Mouse (Mus musculus): Measurements from ENCODE around the gene Plxnc1. TPM values are rescaled to one million over a fixed set of nuclear protein-coding genes. Genes with fewer than 3 reads are reported as not detected.
A peak's percentile ranks its signal among the peaks of the same experiment; 100 is the strongest.

Plxnc1 gene
- polyA plus RNA-seq, 1 experiment from 2014 or later, result 2.2 TPM

DNA sequence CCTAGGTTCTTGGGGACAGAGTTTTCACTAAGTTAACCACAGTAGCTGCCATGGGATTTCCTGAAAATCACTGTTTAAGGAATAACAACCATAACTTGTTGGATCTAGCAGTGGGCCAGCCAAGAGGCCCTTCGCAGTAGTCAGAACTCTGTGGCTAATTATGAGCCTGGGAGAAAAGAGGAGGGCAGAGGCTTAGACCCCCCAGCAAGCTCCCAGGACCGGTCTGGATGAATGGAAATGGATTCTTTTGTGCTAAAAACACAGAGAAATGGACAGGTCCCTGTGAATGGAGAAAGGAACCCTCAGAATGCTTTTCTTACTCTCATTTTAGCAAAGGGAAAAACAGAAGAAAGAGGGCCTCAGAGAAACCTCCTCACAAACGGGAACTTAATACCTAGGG is 18.3 kb downstream of the Plxnc1 start:
- H3K4me1 ChIP-seq, result peaks cover 42% of the 10 kb centered on the region
- no peak overlapping the region for H3K4me3 ChIP-seq
- H3K27ac ChIP-seq (replicated peaks), result peak overlapping the region; percentile 70
- 20% methylated on average over 3 of the region's 3 CpGs for WGBS
- DNase-seq (ENCODE audit: low spot score), result no peak
- peaks cover 11% of the 10 kb centered on the region for H3K36me3 ChIP-seq
- no peaks in the 10 kb centered on the region for H3K27me3 ChIP-seq (ENCODE audit: low read depth, poor library complexity, severe bottlenecking)
- no peaks in the 10 kb centered on the region for H3K9me3 ChIP-seq (replicated peaks)

DNA sequence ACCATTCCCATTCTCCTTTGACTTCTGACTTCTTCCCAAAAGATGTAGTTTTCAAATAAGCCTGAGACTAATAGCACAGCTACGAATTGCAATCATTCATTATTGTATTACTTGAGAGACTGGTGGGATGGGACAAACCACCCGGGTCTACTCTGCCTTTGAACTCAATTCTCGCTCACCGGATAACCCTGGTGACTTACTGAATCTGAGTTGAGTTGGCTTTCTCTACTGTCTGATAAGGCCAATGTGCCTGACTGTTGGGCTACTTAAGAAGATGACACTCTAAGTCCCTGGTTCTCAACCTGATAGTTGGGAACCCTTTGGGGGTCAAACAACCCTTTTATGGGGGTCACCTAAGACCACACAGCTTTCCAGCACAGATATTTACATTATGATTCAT is 19.8 kb downstream of the Plxnc1 start:
- peaks cover 25% of the 10 kb centered on the region for H3K36me3 ChIP-seq
- peaks cover 42% of the 10 kb centered on the region for H3K4me1 ChIP-seq
- 95% methylated on average over 4 of the region's 4 CpGs for WGBS
- H3K27ac ChIP-seq (replicated peaks), result no peak overlapping the region
- H3K9me3 ChIP-seq (replicated peaks), result no peaks in the 10 kb centered on the region
- no peak for DNase-seq (ENCODE audit: low spot score)
- H3K4me3 ChIP-seq, result no peak overlapping the region
- no peaks in the 10 kb centered on the region for H3K27me3 ChIP-seq (ENCODE audit: low read depth, poor library complexity, severe bottlenecking)

DNA sequence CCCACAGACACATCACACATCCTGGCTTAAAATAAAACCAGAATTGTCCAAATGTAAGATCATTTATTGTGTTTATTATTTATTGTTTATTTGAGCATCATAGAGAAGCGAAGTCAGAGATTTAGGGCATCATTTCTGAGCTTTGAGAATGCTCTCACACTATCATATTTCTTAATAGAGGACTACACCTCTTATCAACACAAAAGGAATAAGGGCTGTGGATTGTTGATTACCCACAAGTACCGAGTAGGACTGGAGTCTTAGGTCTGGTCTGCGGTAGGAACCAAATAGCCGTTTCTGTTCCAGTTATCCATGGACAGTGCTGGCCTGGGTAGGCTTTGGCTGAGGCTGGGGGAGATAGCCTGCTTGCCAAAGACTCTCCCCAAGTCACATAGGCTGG is 20.2 kb downstream of the Plxnc1 start:
- no peak overlapping the region for H3K27ac ChIP-seq (replicated peaks)
- H3K36me3 ChIP-seq, result peaks cover 26% of the 10 kb centered on the region
- H3K9me3 ChIP-seq (replicated peaks), result no peaks in the 10 kb centered on the region
- WGBS, result 83% methylated on average over 4 of the region's 4 CpGs
- H3K27me3 ChIP-seq (ENCODE audit: low read depth, poor library complexity, severe bottlenecking), result no peaks in the 10 kb centered on the region
- no peak for DNase-seq (ENCODE audit: low spot score)
- H3K4me3 ChIP-seq, result no peak overlapping the region
- peaks cover 42% of the 10 kb centered on the region for H3K4me1 ChIP-seq

DNA sequence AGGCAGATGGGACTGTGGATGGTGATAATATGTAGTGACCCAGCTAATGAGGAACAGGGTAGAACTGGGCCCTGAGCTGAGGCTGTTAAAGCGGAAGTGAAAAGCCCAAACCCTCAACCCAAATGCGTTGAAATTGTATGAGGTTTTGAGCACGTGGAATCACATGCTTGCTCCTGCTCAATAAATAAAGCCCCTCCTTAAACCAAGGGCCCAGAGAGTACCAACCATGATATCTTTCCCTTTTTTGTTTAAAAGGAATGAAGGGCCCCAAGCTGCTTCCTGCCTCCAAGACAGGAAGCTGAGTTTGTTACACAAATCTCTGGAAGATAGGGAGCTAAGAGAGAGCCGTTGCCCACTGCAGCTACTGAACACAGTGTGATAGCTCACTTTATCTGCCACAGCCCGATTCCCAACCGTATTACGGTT is 21.3 kb downstream of the Plxnc1 start:
- WGBS, result 82% methylated on average over 7 of the region's 7 CpGs
- Histone ChIP-seq H3K4me1 (peaks cover 43% of the 10 kb centered on the region), H3K4me3 (no peak overlapping the region), H3K27ac (replicated peaks) (no peak overlapping the region), H3K9me3 (replicated peaks) (no peaks in the 10 kb centered on the region), H3K27me3 (ENCODE audit: low read depth, poor library complexity, severe bottlenecking) (no peaks in the 10 kb centered on the region), H3K36me3 (peaks cover 26% of the 10 kb centered on the region)
- no peak for DNase-seq (ENCODE audit: low spot score)

DNA sequence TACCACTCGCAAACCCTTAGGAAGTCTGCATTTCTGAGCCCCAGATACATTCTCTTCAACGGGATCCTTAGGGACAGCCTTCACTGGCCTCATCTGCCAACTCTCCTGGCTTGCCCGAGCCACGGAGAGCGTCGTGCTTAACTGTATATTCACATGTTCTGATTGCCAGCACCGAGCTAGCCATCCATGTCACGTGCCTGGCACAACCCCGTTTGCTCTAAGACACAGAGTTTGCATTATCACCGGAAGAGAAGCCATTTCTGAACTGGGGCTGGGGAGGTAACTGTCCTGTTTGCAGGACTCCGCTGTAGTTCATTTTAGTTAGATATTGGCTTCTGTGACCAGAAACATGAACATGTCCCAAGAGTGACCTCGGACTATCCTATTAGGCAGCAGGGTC is 21.8 kb downstream of the Plxnc1 start:
- Histone ChIP-seq H3K9me3 (replicated peaks) (no peaks in the 10 kb centered on the region), H3K4me3 (no peak overlapping the region), H3K27me3 (ENCODE audit: low read depth, poor library complexity, severe bottlenecking) (no peaks in the 10 kb centered on the region), H3K4me1 (peaks cover 48% of the 10 kb centered on the region), H3K36me3 (peaks cover 26% of the 10 kb centered on the region), H3K27ac (replicated peaks) (no peak overlapping the region)
- no peak for DNase-seq (ENCODE audit: low spot score)
- 93% methylated on average over 12 of the region's 12 CpGs for WGBS

DNA sequence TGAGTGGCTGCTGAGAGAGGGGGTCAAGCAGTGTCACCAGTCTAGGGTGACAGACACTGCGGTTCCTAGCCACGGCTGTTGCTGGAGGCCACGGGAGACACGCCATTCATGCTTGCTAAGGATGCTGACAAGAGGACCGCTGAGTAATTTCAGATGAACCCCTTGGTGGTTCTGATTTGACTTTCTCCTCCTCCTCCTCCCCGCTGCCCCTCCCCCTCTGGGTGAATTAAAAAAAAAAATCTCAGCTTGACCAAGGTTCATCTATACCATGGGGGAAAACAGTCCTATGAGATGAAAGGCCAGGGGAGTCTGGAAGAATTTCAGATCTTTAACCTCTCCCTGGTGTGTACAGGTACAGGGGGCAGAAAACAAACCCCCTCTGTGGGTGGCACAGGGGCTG is 22.9 kb downstream of the Plxnc1 start:
- no peaks in the 10 kb centered on the region for H3K9me3 ChIP-seq (replicated peaks)
- H3K4me1 ChIP-seq, result peaks cover 41% of the 10 kb centered on the region
- DNase-seq (ENCODE audit: low spot score), result no peak
- 81% methylated on average over 6 of the region's 6 CpGs for WGBS
- H3K36me3 ChIP-seq, result peaks cover 26% of the 10 kb centered on the region
- no peak overlapping the region for H3K4me3 ChIP-seq
- H3K27me3 ChIP-seq (ENCODE audit: low read depth, poor library complexity, severe bottlenecking), result no peaks in the 10 kb centered on the region
- no peak overlapping the region for H3K27ac ChIP-seq (replicated peaks)

DNA sequence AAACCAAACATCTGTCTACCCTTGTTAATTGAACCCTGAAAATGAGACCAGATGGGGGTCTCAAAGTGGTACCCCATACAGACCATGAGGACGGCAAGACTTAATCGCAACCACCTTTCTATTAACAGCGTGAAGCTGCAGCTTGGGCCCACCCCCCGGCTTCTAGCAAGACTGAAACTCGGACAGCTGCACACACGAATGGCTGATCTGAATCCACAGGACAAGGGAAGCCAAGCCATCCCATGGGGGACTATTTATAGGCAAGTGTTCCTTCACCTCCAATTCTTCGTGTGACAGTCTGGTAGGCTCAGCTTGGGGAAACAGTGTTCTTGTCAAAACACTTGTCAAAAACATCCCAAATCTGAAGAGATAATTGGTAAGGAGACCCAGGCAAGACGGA is 24.1 kb downstream of the Plxnc1 start:
- DNase-seq (ENCODE audit: low spot score), result no peak
- Histone ChIP-seq H3K27me3 (ENCODE audit: low read depth, poor library complexity, severe bottlenecking) (no peaks in the 10 kb centered on the region), H3K4me3 (no peak overlapping the region), H3K27ac (replicated peaks) (no peak overlapping the region), H3K36me3 (peaks cover 26% of the 10 kb centered on the region), H3K4me1 (peaks cover 30% of the 10 kb centered on the region), H3K9me3 (replicated peaks) (no peaks in the 10 kb centered on the region)
- WGBS, result 88% methylated on average over 8 of the region's 8 CpGs

DNA sequence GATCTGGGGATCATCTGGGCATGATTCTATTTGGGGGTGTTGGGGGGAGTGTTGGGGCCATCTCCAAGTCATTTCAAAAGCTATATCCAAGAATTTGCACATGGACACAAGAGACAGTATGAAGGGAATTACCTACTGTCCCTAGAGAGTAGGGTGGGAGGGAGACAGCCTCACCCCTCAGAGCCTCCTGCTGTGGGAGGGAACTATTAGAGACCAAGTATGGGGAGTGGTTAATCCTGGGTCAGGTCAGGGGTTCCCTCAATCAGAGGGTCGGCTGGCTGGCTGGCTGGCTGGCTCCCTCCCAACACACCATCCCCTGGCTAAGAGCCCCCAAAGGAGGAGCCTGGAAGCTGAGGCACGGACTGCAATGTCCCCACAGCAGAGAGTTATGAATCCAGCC is 24.7 kb downstream of the Plxnc1 start:
- no peak overlapping the region for H3K4me3 ChIP-seq
- no peak overlapping the region for H3K27ac ChIP-seq (replicated peaks)
- no peaks in the 10 kb centered on the region for H3K27me3 ChIP-seq (ENCODE audit: low read depth, poor library complexity, severe bottlenecking)
- H3K4me1 ChIP-seq, result peaks cover 30% of the 10 kb centered on the region
- no peaks in the 10 kb centered on the region for H3K9me3 ChIP-seq (replicated peaks)
- WGBS, result 74% methylated on average over 2 of the region's 2 CpGs
- peaks cover 26% of the 10 kb centered on the region for H3K36me3 ChIP-seq
- DNase-seq (ENCODE audit: low spot score), result no peak

DNA sequence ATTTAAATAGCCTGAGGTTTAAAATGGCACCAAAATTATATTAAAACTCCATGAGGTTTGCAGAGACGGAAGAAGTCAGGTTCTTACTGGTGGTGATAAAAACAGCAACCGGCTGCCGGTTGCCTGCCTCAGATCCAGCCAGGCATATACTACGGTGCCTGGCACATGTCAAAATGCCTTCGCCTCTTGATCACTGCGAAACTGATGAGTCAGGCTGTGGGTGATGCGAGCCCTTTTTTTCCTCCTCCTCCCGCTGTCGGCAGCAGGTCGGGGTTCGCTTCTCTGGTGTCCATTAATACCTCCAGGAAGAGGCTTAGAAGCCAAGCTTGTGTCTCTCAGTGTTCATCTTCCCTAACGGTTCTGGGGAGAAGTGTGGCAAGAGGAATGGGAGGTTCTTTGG is 25.1 kb downstream of the Plxnc1 start:
- Histone ChIP-seq H3K4me3 (no peak overlapping the region), H3K36me3 (peaks cover 26% of the 10 kb centered on the region), H3K4me1 (peaks cover 30% of the 10 kb centered on the region), H3K27ac (replicated peaks) (no peak overlapping the region), H3K9me3 (replicated peaks) (no peaks in the 10 kb centered on the region), H3K27me3 (ENCODE audit: low read depth, poor library complexity, severe bottlenecking) (no peaks in the 10 kb centered on the region)
- no peak for DNase-seq (ENCODE audit: low spot score)
- 86% methylated on average over 12 of the region's 12 CpGs for WGBS

DNA sequence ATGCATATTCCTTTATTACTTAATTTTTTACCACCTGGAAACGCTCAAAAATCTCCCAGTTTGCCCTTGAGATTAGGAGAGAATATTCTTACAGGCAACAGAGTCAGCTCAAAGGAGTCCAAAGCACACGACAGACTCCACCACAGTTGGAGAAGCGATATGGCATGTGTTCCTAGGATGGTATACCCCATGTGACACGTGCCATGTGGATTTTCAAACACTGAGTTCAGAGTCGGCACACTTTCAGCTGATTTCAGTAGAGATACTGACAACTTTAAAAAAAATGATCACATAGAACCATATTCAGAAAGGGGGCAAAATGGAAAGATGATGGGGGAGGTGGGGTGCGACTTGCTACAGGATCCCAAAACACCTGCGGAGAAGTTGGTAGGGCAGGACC is 26.0 kb downstream of the Plxnc1 start:
- Histone ChIP-seq H3K27me3 (ENCODE audit: low read depth, poor library complexity, severe bottlenecking) (no peaks in the 10 kb centered on the region), H3K4me1 (peaks cover 25% of the 10 kb centered on the region), H3K4me3 (no peak overlapping the region), H3K36me3 (peaks cover 26% of the 10 kb centered on the region), H3K9me3 (replicated peaks) (no peaks in the 10 kb centered on the region), H3K27ac (replicated peaks) (no peak overlapping the region)
- 84% methylated on average over 7 of the region's 7 CpGs for WGBS
- no peak for DNase-seq (ENCODE audit: low spot score)

DNA sequence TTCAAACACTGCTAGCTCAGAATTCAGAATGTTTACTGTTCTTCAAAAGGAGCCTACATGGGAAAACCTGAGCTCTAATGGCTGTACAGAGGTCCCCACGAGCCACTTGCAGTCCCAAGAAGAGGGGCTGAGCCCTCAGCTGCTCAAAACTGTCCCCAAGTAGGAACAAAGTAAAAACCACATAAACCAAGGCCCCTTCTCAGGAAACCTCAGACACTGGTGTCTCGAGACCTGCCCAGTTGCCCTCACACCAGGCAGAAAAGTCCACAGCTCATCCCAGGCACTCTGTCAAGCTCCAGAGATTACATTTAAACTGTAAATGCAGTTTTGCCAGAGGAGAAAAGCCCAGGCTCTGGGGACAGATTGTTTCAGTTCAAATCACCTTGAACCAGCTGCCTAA is 26.6 kb downstream of the Plxnc1 start:
- WGBS, result 68% methylated on average over 2 of the region's 2 CpGs
- peaks cover 26% of the 10 kb centered on the region for H3K36me3 ChIP-seq
- H3K27ac ChIP-seq (replicated peaks), result peak overlapping the region; percentile 10; the same call in 1 of the 2 replicates
- H3K4me3 ChIP-seq, result no peak overlapping the region
- H3K4me1 ChIP-seq, result peaks cover 19% of the 10 kb centered on the region
- H3K9me3 ChIP-seq (replicated peaks), result no peaks in the 10 kb centered on the region
- no peak for DNase-seq (ENCODE audit: low spot score)
- no peaks in the 10 kb centered on the region for H3K27me3 ChIP-seq (ENCODE audit: low read depth, poor library complexity, severe bottlenecking)

DNA sequence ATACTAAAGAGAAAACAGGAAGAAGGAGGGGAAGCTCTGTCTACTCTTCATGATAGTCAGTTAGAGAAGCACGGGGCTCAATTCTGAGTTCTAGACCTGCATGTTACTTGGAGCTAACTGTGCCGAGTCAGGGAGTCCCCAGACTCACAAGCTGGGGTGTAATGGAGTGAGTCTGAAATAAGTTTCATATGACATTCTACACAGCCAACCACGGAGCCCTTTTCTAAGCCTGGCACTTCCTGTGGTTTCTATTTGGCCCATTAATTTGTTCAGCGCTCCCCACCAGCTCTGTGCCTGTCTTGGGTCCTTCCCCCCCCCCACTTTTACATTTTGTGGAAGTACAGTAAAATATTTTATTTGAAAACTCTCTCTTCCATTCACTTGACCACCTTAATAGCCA is 27.3 kb downstream of the Plxnc1 start:
- DNase-seq (ENCODE audit: low spot score), result no peak
- no peaks in the 10 kb centered on the region for H3K27me3 ChIP-seq (ENCODE audit: low read depth, poor library complexity, severe bottlenecking)
- no peaks in the 10 kb centered on the region for H3K9me3 ChIP-seq (replicated peaks)
- 91% methylated on average over 4 of the region's 4 CpGs for WGBS
- H3K4me3 ChIP-seq, result no peak overlapping the region
- peaks cover 25% of the 10 kb centered on the region for H3K36me3 ChIP-seq
- peaks cover 17% of the 10 kb centered on the region for H3K4me1 ChIP-seq
- no peak overlapping the region for H3K27ac ChIP-seq (replicated peaks)

DNA sequence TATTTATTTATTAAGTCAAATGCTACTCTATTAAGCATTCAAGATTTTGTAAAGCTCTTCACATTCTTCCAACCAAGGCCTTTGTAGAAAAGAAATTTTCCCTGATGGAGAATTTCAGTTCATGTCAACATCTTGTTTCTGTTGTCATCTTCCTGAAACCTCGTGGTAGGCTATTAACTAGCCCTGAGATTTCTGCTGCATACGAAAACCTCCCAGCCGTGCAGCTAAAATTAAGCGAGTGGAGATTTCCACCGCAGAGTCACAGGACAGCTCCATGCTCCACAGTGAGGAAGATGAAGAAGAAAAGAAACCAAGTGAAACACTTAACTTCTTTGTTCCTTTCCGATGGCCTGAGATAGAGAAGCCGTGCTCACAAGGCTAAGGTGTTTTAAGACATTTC is 28.0 kb downstream of the Plxnc1 start:
- Histone ChIP-seq H3K27me3 (ENCODE audit: low read depth, poor library complexity, severe bottlenecking) (no peaks in the 10 kb centered on the region), H3K4me1 (peaks cover 10% of the 10 kb centered on the region), H3K36me3 (peaks cover 18% of the 10 kb centered on the region), H3K4me3 (no peak overlapping the region), H3K9me3 (replicated peaks) (no peaks in the 10 kb centered on the region), H3K27ac (replicated peaks) (no peak overlapping the region)
- WGBS, result 92% methylated on average over 7 of the region's 7 CpGs
- no peak for DNase-seq (ENCODE audit: low spot score)

DNA sequence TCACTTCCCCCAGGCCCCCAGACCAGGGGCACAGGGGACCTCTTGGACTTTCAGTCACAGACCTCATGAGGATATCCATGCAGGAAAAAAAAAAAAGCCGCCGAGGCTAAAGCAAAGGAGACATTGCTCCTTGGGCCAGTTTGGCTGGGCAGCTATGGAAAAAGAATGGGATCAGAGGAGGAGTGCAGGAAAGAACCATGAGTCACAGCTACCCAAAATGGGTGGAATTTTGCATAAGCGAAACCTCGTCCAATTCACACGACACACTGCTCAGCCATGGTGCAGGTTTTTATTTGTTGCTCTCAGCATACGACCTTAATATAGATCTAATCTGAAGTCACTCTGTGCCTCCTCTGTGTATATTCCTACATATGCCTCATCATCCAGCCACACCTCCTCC is 28.9 kb downstream of the Plxnc1 start:
- WGBS, result 93% methylated on average over 6 of the region's 6 CpGs

More for the DNA sequence above, 28.9 kb downstream of the Plxnc1 start:
- peaks cover 8% of the 10 kb centered on the region for H3K4me1 ChIP-seq
- no peak overlapping the region for H3K27ac ChIP-seq (replicated peaks)
- no peak overlapping the region for H3K4me3 ChIP-seq
- no peak for DNase-seq (ENCODE audit: low spot score)
- no peaks in the 10 kb centered on the region for H3K9me3 ChIP-seq (replicated peaks)
- H3K27me3 ChIP-seq (ENCODE audit: low read depth, poor library complexity, severe bottlenecking), result no peaks in the 10 kb centered on the region
- peaks cover 9% of the 10 kb centered on the region for H3K36me3 ChIP-seq
